ENCODE assay signal across 7 mouse cellular contexts in genomic region chr14:55721700-55722437, GRCm38 (mm10). TPM values are rescaled to one million over a fixed set of nuclear protein-coding genes. Genes with fewer than 3 reads are reported as not detected.
DNase-seq lines count a peak whose midpoint lies in the region; ATAC-seq and TF ChIP-seq lines count a peak whose summit lies in the region.

Gene Rabggta (minus strand): TSS chr14:55722263.

- no peaks in the 10 kb centered on the region for H3K4me1 ChIP-seq in intestine, postnatal 0 days (replicated peaks; ENCODE audit: control insufficient read depth, insufficient read depth, low read length)
- peaks cover 7% of the 10 kb centered on the region; the same call in 1 of the 2 replicates for H3K4me1 ChIP-seq in midbrain, embryonic 12.5 days
- H3K4me1 ChIP-seq in small intestine, adult 2 months (ENCODE audit: control insufficient read depth, insufficient read depth, insufficient read length, low read length) = peaks cover 9% of the 10 kb centered on the region; the same call in 1 of the 2 replicates

- intact Hi-C loops in left cerebral cortex, postnatal 4 days (cut with DNase I) = no loop called here

- ATAC-seq in intestine, postnatal 0 days = peak; percentile 96
- peak; percentile 93 for ATAC-seq in midbrain, embryonic 12.5 days (ENCODE audit: low FRiP score, low read depth)

- peak within 1 kb of the TSS; percentile 66 for H3K9ac ChIP-seq in intestine, postnatal 0 days (ENCODE audit: low read depth, low read length)
- peak within 1 kb of the TSS; percentile 75 for H3K9ac ChIP-seq in midbrain, embryonic 12.5 days (replicated peaks)

- DNase-seq in adrenal gland, adult 8-10 months = peak; percentile 84
- DNase-seq in embryo, embryonic 9.5 days (ENCODE audit: extremely low spot score) = peak; percentile 95
- peak; percentile 38 for DNase-seq in gonadal fat pad, adult 2 months (ENCODE audit: low read depth)
- peak; percentile 95 for DNase-seq in left cerebral cortex, postnatal 4 days

- H3K27ac ChIP-seq in intestine, postnatal 0 days (ENCODE audit: low read depth, low read length) = peak within 1 kb of the TSS; percentile 89
- peak within 1 kb of the TSS; percentile 80 for H3K27ac ChIP-seq in midbrain, embryonic 12.5 days (replicated peaks)
- H3K27ac ChIP-seq in small intestine, adult 2 months (ENCODE audit: insufficient read depth, low read depth, low read length) = peak within 1 kb of the TSS; percentile 64

- H3K36me3 ChIP-seq in intestine, postnatal 0 days (ENCODE audit: control insufficient read depth, insufficient read depth) = peaks cover 32% of the 10 kb centered on the region
- H3K36me3 ChIP-seq in midbrain, embryonic 12.5 days = peaks cover 22% of the 10 kb centered on the region
- H3K36me3 ChIP-seq in small intestine, adult 2 months (ENCODE audit: control insufficient read depth, insufficient read depth, low read length) = peaks cover 21% of the 10 kb centered on the region

- H3K4me3 ChIP-seq in intestine, postnatal 0 days (ENCODE audit: low read depth, low read length) = peak within 1 kb of the TSS; percentile 78
- H3K4me3 ChIP-seq in midbrain, embryonic 12.5 days = peak within 1 kb of the TSS; percentile 82
- H3K4me3 ChIP-seq in small intestine, adult 2 months (ENCODE audit: low read depth, low read length) = peak within 1 kb of the TSS; percentile 95

- under 1% methylated on average over 47 of the region's 50 CpGs for WGBS in intestine, postnatal 0 days
- under 1% methylated on average over 50 of the region's 50 CpGs for WGBS in midbrain, embryonic 12.5 days
- under 1% methylated on average over 50 of the region's 50 CpGs for WGBS in small intestine, adult 2 months

- H3K9me3 ChIP-seq in intestine, postnatal 0 days (ENCODE audit: control insufficient read depth) = no peaks in the 10 kb centered on the region
- H3K9me3 ChIP-seq in midbrain, embryonic 12.5 days = no peaks in the 10 kb centered on the region

- TF ChIP-seq CTCF in intestine, postnatal 0 days (IDR thresholded peaks at IDR 0.05; ENCODE audit: low read depth) = peak; percentile 98
- TF ChIP-seq CTCF in small intestine, adult 2 months (IDR thresholded peaks at IDR 0.05; ENCODE audit: extremely low read depth, insufficient read length, insufficient replicate concordance, low read depth, low read length) = peak; percentile 88

- TF ChIP-seq POLR2A in small intestine, adult 2 months (IDR thresholded peaks at IDR 0.05; ENCODE audit: low read depth, low read length) = peak; percentile 61

- peak within 1 kb of the TSS; percentile 86 for H3K4me2 ChIP-seq in intestine, postnatal 0 days (replicated peaks; ENCODE audit: low read depth)
- peak within 1 kb of the TSS; percentile 61 for H3K4me2 ChIP-seq in midbrain, embryonic 12.5 days (replicated peaks)

- no peaks in the 10 kb centered on the region for H3K27me3 ChIP-seq in intestine, postnatal 0 days (replicated peaks; ENCODE audit: control insufficient read depth, insufficient read depth, low read length)
- no peaks in the 10 kb centered on the region for H3K27me3 ChIP-seq in midbrain, embryonic 12.5 days
- no peaks in the 10 kb centered on the region for H3K27me3 ChIP-seq in small intestine, adult 2 months (ENCODE audit: control insufficient read depth, insufficient read depth, low read length)

RNA-seq across cellular contexts. Expression of gene Rabggta, which starts in this region (rescaled TPM):
- 10 to 100 TPM; 20.2 to 31.5 (median 26.1) TPM for total RNA-seq in adrenal gland, adult 8-10 months (2022)
- 48.4 and 49.0 TPM in 2 replicates for polyA plus RNA-seq in gonadal fat pad, adult 2 months (2012; rRNA removed)
- polyA plus RNA-seq in intestine, postnatal 0 days (2015; fragmentation: Nextera tagmentation; extraction: Ambion mirVana) = 24.0 and 25.6 TPM in 2 replicates
- 10 to 100 TPM; 55.2 to 55.8 TPM for total RNA-seq in left cerebral cortex, postnatal 4 days (2021)
- 34.7 and 35.3 TPM in 2 replicates for polyA plus RNA-seq in midbrain, embryonic 12.5 days (2016; fragmentation: Nextera tagmentation; extraction: Ambion mirVana)
- polyA plus RNA-seq in small intestine, adult 2 months (2012; rRNA removed) = 28.1 and 43.5 TPM in 2 replicates

Comparison
In these comparisons a context has a peak if more than half of its experiments do, and no peak if none do; other contexts are left out.
1. Peak in every context shown above with its lines: DNase-seq, ATAC-seq, H3K4me3 ChIP-seq and H3K27ac ChIP-seq.
2. DNase-seq: peak in every context shown above with its lines; median percentile 95 in embryo, embryonic 9.5 days; 95 in left cerebral cortex, postnatal 4 days; 84 in adrenal gland, adult 8-10 months; 38 in gonadal fat pad, adult 2 months.